Mouse (Mus musculus): ENCODE data around the gene Miga2. TPM values are rescaled to one million over a fixed set of nuclear protein-coding genes. Genes with fewer than 3 reads are reported as not detected.

The Miga2 gene
- total RNA-seq, 2 experiments from 2014 or later: 4.2 to 11.7 TPM

DNA sequence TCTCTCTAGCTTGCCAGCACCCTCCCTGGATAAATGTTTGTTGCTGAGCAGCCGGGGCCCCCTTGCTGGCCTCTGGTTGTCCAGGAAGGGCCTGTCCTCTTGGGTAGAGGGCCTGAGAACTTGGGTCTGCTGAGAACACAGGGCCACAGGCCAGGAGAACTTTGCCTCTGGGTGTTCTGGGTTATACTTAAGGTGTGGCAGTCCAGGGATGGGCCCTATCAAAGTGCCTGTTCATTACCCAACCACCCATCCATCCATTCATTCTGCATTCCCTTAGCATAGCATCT is 29.3 kb downstream of the Miga2 start:
- no peak for ATAC-seq (replicated peaks; ENCODE audit: poor library complexity)

- ATAC-seq (replicated peaks; ENCODE audit: poor library complexity): no peak
Measured at GRCm38 (mm10) chr2:30395757-30396156, 31.7 kb downstream of the Miga2 start.

- no peak for ATAC-seq (replicated peaks; ENCODE audit: poor library complexity)
Measured at GRCm38 (mm10) chr2:30396246-30396645, 32.2 kb downstream of the Miga2 start.

DNA sequence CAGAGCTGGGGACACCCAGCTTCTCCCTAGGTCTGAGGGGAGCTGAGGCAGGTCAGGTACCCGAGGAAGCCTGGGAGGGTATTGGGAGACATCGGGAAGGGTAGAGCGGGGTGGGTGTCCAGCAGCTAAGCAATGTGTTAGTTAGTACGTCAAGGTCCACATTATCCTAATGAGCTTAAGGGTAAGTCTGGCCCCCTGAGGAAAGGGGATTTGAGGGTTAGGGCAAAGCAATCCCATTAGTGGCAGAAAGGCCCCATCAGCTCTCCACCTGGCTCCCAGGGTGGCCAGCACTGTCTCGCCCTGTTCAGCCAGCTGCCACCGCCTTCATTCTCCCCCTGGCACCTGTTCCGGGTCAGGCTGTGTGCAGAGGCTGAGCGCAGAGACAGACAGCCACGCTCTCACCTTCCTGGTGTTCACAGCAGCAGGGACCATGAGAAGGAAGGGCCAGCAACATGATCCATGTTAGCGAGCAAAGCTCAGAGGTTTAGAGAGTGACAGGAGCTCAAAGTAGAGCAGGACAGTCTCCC is 34.0 kb downstream of the Miga2 start:
- no peak for ATAC-seq (replicated peaks; ENCODE audit: poor library complexity)

- no peak for ATAC-seq (replicated peaks; ENCODE audit: poor library complexity)
Measured at GRCm38 (mm10) chr2:30399191-30400171, 35.4 kb downstream of the Miga2 start.

- no peak for ATAC-seq (replicated peaks; ENCODE audit: poor library complexity)
Measured at GRCm38 (mm10) chr2:30401581-30401980, 37.5 kb downstream of the Miga2 start.

- no peak for ATAC-seq (replicated peaks; ENCODE audit: poor library complexity)
Measured at GRCm38 (mm10) chr2:30402351-30402826, 38.4 kb downstream of the Miga2 start.

DNA sequence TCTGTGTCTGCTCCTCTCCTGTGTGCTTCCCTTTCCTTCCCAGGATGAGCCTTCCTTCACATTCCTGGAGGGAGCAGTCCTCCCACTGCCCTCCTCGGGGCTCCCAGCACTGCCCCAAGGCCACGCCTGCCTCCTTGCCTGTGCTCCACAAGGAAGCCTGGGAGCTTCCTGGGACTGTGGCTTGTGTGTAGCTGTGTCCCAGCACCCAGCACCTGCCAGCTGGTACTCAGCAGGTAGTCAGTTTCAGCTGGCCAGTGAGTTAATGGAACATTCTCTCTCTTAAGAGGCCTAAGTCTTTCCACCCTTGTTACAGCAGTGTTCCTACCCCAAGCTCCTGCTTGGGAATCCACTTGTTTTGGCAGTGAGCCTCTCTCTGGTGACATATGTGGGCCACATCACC is 38.8 kb downstream of the Miga2 start:
- ATAC-seq (replicated peaks; ENCODE audit: poor library complexity): no peak

GRCm38 (mm10) chr2:30403870-30404269 is 39.8 kb downstream of the Miga2 start:
- no peak for ATAC-seq (replicated peaks; ENCODE audit: poor library complexity)

- peak; percentile 14; the same call in 1 of the 2 replicates for ATAC-seq (replicated peaks; ENCODE audit: poor library complexity)
Measured at GRCm38 (mm10) chr2:30407221-30407620, 43.2 kb downstream of the Miga2 start.

- ATAC-seq (replicated peaks; ENCODE audit: poor library complexity): no peak
Measured at GRCm38 (mm10) chr2:30407778-30408177, 43.7 kb downstream of the Miga2 start.

DNA sequence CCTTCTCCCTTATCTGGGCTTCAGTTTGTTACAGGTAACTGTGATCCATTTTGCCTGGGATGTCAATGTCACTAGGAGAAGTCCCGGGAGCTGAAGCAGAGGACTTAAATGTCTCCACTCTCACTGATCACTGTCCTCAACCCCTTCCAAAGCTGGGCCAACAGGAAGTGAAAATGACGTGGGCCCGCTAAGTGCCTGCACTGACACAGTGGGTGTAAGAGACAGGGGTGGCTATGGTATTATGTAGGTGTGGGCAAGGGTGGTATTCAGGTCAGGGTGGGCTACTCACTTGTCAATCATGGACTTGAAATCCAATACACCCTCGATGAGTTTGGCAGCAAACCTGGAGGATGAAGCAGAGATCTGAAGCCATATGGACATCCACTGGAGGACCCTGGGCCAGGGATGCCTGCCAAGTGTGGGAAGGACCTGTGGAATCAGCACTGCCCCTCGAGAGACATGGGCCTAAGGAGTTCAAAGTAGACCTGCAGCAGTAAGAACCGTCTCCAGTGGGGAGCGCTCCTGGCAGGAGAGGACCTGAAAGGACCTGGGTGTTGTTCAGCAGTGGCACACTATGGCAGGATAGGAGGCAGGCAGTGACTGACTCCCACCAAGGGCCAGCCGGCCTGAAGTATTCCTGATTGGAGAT is 44.5 kb downstream of the Miga2 start:
- ATAC-seq (replicated peaks; ENCODE audit: poor library complexity): no peak

DNA sequence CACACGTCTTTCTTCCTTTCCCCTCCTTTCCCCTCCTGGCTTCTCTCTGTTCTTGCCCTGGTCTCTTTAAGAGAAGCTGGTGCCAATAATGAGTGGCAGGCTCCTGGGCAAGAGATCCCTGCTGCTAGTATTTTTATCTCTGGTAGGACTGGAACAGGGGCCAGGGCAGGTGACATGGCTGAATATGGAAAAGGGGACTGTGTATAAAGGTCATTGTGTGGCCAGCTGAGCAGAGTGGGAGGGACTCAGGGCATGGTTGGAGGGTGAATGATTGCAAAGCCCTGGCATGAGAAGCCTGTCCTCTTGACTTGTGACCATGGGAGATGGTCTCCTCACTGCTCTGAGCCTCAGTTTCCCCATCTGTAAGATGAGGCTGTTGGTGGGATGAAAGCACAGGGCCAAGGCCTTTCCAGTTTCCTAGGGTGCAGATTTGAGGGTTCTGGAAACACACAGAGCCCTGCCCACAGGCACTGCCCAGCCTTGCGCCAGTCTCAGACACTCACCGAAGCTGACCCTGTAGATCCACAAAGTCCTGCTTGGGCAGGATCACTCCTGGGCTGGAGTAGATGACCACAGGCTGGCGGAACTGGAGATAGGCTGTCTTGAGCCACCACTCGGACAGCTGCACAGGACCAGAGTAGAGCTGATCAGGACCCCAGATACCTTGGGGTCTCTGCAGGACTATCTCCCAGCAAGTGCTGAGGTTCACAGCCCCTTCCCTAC is 45.6 kb downstream of the Miga2 start:
- ATAC-seq (replicated peaks; ENCODE audit: poor library complexity): no peak

DNA sequence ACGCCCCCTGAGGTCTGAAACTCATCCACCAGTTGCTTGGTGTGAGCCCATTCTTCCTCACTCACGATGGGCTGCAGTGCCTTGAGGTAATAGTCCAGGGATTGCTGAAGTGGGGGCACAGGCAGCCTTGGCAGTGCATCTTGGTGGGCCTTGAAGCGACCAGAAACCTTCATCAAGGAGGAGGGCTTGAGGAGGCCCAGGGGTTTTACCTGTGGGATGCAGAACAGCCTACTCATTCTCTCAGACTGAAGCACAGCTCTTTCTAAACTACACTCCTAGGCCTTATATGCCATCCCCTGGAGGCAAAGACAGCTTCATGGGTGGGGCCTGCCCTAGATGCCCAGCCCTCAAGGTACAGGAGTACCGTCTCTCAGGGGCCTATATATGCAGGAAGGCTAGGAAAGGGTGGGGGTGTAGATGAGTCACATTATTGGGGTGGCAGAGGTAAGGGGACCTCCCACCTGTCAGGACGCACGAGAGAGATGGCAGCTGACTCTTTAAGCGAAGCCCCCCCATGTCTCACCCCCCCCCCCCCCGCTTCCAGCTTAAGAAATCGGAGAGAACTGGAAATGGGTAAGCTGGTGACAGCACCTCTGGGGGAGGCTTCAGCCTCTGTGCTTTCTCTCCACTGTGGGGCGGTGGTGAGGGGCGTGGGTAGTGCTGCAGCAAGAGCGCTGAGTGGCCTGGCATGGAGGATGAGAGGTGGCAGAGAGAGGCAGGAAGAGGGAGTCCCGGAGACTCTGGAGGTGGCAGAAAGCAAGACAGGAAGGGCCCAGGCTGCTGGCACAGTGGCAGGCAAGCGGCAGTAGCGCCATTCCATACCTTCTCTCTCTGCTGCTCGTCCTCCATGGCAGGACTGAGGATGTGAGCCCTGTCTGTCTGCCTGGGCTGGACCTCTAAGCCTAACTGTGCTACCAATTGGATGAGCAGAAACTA is 49.3 kb downstream of the Miga2 start:
- ATAC-seq (replicated peaks; ENCODE audit: poor library complexity): no peak

GRCm38 (mm10) chr2:30414101-30414500 is 50.1 kb downstream of the Miga2 start:
- ATAC-seq (replicated peaks; ENCODE audit: poor library complexity): no peak

- ATAC-seq (replicated peaks; ENCODE audit: poor library complexity): no peak
Measured at GRCm38 (mm10) chr2:30414681-30415080, 50.6 kb downstream of the Miga2 start.

- ATAC-seq (replicated peaks; ENCODE audit: poor library complexity): peak; percentile 60
Measured at GRCm38 (mm10) chr2:30415157-30415935, 51.3 kb downstream of the Miga2 start, which contains the start of gene Crat. Gene Crat, minus strand, starts transcription at chr2:30415813.

DNA sequence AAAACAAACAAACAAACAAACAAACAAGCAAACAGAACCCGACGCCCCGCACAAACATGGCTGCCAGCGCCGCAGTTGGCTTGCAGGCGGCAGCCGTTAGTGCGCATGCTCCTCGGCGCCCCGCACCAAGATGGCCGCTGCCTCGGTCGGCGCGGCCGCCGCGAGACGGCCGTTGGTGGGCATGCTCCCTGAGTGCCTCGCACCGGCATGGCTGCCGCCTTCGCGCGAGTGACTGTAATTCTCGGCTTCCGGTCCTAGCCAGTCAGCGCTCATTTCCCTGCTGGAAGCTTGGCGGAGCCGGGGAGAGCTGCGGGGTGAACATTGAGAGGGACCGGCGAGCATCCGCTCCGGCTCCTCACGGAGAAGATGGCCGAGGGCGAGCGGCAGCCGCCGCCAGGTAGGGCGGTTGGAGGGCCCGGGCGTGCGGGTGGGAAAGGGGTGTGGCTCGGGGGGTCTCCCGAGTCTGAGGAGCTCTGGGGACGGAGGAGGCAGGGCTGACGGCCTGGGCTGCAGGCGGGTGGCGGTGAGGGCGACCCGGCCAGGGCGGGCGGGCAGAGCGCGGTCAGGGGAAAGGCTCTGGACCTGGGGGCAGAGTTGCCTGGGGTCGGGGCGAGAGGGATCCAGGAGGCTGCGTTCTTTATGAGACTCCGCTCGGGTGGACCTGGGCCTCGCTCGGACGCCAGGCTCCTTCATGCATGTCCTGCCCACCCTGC is 52.1 kb downstream of the Miga2 start, which contains the start of gene Ptpa:
Gene Ptpa, plus strand, starts transcription at position 104 of the 713 bp plus-strand sequence.
- ATAC-seq (replicated peaks; ENCODE audit: poor library complexity): peak; percentile 59

DNA sequence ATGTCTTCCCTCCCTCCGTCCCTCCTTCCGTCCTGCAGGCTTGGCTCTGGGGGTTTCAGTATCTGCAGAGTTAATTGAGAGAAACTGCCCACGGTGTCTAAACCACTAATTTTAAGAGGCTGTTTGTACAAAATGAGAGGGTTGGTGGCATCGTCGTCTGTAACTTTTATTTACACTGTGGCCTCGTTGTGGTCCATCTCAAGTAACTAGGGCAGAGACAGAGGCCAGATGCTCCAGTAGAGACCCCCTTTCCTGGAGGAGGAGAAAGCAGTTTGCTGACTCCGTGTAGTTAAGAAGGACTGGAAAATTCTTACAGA is 52.6 kb downstream of the Miga2 start:
- no peak for ATAC-seq (replicated peaks; ENCODE audit: poor library complexity)
